Mouse (Mus musculus): ENCODE measurements at regions not wholly inside any gene's neighbourhood (a gene's known extent, or its start where the extent isn't known, plus 50 kb on each side); places are given as distances from the start of the nearest gene placed in this dataset.

DNA sequence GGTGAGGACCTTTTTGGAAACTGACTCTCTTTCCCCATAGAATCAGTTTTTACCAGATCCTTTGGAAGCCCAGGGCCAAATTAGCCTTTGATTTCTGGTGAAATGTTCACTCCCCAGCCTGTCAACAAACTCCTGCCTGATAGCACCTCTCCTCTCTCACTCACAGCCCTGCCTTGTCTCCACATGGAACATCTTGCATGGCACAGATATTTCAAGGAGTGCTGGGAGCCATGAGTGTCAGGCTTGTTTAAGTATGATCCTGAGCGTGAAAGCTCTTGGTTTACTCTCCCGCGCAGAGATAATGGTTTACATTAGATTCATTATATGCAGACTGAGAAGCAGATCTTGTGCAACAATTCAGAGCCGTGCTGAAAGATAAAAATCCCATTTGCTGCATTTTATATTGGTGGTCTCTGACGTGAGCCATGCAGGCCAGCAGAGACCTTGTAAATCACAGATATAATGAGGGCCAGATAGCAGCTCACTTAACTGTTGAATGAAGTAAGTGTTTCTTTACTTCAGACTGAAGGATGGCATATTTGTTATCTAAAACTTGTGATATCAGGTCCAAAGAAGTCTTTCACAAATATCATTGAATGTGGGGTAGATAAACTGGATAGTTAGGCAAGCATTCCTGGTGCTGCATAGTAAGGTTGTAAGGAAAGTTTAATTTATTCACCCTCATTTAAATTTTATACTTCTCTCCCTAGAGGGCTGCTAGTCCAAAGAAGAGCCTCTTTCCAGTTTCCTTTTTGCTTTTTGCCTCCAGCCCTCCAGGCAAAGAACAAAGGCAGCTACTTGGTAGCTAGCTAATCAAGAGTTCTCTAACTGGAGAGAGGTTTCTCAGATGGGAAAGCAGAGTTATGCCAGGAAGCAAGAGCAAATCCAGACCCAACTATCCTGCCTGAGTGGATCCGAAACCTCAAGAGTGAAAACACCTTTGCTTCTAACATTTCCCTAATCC, 81.8 kb downstream of the Tbx18 start:
- in situ Hi-C loops (cut with MboI, MseI): no loop called here

DNA sequence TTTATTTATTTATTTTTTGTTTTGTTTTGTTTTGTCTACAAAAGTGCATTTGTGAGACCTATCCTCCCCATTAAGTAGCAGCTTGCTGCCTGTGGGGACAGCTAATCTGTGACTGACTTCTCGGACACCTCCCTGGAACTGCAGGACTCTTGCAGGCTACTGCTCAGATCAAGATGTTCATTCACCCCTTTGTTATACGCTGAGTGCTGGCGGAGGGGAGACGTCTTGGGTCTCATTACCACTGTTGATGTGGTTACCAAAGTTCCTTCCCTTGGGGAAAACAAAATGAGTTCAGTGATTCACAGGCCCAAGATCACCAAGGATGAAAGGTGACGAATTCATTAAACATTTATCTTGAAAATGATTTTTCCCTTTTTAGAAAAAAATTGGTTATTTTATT, 82.7 kb downstream of the Tbx18 start:
- in situ Hi-C loops (cut with MboI, MseI): no loop called here

DNA sequence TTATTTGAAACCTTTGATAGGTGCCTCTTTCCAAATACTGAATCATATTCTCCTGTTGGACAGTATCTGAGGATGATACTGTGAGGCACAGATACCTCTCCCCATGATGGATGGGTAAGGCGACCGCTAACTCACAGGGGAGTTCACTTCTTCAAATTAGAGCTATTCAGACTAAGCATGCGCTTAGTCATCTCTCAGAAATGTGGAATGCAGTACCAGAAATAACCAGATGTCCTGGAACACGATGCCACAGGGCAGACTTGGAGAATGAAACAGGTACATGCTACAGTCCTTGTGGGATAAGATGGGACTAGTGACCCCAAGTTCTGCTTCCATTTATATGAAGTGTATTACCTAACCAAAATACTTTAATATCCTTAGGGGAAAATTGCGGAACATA, 86.0 kb downstream of the Tbx18 start:
- in situ Hi-C loops (cut with MboI, MseI): no loop called here

DNA sequence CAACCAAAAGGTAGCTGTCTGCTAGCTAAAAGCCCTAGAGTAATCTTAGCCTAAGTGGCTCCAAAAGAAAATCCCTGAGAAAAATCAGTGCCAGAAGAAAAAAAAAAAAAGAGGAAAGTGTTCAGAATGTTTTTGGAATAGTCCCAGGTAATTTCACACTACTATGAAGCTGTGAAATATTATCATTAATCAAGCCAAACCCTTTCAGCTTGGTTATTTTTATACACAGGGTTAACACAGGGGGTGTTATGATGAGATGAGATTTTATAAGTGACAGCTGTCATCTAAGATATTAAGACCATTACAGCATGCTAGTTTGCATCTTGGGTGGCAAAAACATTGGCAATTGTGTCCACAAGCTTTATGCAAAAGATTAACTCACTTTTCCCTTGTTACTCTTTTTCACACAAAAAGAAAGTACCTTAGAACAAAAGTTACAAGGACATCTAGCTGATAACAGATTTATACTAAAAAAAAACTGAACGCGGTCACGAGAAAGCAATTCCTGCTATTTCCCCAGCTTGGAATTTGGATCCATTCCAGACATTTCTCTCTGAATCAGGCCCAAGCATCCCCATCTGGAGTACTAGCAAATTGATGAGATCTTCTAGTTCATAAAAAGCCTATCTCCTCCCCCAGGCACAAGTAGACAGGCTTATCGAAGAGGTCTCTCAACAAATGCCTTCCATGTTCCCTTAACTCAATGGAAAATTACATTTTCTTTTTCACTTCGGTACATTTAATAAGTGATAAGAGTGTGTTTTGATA, 97.0 kb downstream of the Tbx18 start:
- in situ Hi-C loops (cut with MboI, MseI): no loop called here

DNA sequence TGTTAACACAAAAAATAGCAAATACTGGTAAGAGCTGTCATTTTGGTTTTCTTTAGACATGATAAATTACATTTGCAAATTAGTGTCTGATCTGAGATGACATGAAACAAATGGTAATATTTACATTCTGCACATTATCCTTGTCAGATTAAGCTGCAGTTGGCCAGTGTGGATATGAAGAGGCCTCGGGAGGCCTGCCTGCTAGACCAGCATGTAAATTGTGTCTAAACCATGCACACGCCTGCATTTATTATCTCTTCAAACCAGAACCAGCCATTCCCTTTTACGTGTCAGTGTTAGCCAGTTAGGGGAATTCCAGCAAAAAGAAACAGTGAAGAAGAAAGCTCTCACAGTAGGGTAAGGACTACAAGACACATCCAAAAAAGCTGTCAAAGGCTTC, 104.6 kb downstream of the Tbx18 start:
- in situ Hi-C loops (cut with MboI, MseI): loop anchor here (5.0 kb wide), 1 partner anchor 509 kb away; no protein-coding TSS in a partner anchor

DNA sequence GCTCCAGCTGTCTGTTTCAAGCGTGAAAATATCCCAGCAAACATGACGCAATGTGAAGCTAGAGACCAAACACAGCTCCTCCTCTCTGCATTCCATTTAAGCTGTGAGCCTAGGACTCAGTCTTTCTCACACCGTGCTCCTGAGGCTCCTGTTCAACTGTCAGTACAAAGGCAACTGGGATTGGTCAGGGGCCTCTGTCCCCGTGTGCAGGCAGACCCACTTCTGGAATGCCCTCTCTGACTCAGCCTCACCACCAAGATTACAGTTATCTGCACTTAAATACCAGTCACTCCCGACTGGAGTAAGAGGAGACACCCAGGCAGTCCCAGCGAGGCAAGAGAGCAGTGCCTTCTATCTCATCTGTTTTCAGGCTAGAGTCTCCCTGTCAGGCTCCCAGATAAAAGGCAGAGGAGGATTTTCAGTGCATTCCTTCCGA, 112.8 kb downstream of the Tbx18 start:
- in situ Hi-C loops (cut with MboI, MseI): no loop called here

DNA sequence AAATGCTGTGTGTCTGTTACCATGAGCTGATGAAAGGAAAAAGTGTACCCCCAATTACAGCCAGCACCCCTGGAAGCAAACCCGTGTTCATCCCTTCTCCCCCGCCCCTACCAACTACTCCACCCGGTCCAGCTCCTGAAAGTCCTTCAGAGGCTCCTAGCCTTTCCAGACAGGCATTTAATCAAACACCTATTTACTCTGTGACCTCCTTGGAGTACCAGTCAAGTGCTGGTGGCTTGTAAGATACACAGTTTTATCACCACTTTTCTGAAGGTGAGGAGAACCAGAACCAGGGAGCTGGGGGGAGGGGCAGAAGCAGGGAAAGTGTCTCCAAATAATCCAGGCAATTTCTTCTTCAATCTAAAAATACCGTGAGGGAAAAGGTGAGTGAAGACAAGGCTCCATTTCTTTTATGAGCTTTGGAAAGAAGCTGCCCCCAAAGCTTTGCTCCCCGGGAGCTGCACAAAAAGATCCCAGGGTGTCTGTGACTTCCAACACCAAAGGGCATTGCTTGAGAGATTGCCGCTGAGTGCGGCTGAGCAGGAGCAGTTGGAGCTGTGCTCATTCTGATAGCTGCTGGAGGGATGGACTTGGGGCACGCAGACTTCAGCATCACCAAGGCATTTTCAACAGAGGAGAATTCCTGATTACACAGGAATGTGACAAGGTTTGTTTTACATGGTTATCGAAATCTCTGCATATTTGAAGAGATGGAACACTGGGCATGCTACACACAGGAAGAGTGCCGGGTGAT, 123.0 kb downstream of the Tbx18 start:
- in situ Hi-C loops (cut with MboI, MseI): no loop called here

DNA sequence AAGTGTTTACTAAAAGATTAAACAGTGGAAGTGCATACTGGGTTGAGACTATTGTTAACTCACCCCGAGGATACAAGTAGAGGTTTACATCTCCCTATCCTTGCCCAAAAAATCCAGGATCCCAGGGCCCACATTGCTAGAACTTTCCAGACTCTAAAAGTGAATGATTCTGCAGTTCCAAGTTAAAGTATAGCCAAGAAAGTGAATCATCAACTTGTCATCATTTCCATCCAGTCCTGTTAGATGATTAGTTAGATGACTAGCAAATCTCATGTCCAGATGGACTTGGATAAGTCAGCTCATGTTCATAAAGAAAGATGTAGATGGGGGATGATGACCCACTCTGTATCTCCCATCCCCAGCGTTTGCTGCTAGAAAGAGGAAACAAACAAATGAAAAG, 155.5 kb downstream of the Tbx18 start:
- in situ Hi-C loops (cut with MboI, MseI): no loop called here

DNA sequence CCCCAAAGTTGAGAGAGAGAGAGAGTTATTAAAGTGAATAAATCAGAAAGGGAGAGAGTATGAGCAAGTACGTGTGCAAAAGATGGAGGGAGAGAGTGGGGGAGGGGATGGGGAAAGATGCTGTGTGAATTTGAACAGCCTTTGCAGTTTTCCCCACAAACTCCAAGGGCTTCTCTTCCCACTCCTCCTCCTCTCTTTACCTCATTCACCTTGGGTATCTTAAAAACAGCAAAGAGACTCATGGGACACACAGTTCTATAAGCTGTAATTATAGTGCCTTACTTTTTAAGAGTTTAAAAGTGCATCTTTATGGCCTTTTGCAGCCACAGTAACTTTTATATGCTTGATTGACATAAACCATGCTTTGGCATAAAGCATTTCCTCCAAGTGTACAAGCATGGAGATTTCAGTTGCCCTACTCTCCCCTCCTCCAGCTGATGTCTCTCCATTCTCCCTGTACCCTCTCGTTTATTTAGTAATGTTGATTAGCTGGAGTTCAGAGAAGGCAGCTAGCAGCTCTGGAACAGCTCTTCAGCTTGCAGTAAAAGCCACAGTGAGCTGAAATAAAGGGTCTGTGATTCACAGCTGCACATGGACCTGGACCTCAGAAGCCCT, 156.7 kb downstream of the Tbx18 start:
- in situ Hi-C loops (cut with MboI, MseI): no loop called here

DNA sequence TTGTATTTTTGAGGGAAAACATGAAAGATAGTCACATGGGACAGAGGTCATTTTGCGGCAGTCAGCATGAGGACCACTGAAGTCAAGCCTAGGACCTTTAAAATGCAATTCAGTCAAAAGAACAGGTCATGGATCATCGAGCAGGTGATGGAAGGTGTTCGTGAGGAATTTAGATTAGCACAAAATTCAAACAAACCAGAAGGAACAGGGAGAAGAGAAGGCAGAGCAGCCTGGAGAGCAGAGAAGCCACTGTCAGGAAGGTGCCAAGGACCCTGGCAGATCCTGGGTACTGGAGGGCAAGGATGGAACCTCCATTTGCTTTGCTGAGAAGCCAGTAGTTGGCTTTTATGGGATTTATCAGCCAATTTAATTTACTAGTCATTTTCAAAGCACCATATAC, 167.8 kb downstream of the Tbx18 start:
- in situ Hi-C loops (cut with MboI, MseI): no loop called here

DNA sequence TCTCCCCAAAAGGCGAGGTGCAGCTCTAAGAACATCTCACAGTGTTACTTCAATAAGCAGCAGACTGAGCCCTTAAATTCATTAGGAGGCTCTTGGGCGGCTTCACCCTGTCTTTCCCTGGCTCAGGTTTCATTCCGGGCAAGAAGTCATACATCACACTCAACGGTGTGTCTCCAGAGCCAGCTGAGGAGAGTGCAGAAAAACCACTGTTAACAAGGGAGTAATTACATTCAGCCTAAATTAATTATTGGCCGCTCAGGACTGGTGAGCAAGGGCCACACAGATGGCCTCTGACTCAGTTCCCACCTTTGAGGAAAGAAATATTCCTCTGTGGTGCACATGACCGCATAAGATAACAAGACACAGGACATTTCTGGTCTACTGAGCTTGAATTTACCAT, 168.3 kb downstream of the Tbx18 start:
- in situ Hi-C loops (cut with MboI, MseI): no loop called here

DNA sequence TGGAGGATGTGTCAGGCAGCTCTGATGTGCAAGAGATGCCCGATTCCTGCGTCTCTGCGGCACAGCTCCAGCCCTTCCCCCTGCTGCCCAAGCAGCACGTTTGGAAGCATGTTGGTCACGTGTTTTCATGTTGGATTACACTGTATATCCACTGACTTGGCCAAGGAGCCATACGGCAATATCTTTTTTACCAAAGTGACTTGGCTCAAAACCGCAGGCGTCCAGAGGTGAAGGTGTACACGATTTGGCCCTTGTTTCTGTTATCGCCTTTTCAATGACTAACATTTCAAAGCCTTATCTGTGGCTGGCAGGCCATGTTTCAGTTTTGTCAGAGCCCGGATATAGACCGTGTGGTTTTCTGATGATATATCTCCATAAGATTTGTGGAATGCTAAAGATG, 173.2 kb downstream of the Tbx18 start:
- in situ Hi-C loops (cut with MboI, MseI): no loop called here

DNA sequence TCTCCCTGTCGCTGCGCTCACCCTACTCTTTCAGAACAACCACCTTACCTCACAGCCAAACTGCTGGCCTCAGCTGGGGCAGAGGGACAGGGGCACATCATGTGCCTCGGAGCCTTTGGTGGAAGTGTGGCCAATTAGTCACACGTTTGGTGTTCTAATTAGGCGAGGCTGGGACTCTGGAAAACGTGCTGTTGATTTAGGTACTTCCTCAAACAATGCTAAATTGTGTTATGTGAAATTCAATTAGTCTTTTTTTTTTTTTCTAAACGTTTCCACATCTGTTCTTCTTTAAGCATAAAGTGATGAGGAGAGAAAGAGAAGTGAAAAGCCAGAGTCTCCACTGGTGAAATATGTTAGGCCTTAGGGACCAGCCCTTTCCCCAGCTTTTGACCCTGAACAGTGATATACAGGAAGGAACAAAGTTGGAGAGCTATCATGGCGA, 174.1 kb downstream of the Tbx18 start:
- in situ Hi-C loops (cut with MboI, MseI): no loop called here

DNA sequence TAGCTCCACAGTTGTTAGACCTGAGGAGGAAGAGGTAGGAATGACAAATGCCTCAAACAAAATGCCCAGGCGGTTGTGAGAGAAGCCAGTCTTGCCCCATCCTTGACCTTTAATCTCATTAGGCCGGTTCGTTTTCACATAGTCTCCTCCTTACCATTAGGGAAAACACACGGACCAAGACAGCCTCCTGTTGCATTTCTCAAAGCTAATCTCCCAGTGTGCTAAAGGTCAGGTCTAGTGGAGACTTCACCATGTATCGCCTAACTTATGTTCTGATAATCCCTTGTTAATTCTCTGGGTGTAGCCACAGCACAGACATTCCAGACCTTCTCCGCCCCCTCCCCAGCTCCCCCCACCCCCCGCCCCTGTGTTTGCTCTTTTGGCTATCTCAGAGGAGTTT, 174.5 kb downstream of the Tbx18 start:
- in situ Hi-C loops (cut with MboI, MseI): no loop called here

DNA sequence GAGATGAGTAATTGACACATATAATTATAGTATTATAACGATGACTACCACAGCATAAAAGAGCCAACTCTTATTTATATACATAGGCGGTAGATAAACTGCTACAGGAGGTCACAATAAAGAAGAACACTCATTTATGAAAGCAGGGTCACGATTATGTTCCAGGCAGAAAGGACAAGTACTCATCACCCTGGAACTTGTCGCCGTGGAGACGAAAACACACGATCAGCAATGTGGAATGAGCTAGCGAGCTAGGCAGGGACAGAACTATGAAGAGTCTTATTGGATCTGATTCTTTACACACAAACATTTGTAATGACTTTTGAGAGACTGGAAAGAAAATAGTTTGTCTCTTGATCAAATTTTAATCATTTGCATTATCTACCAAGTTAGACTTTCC, 197.9 kb downstream of the Tbx18 start:
- in situ Hi-C loops (cut with MboI, MseI): no loop called here

DNA sequence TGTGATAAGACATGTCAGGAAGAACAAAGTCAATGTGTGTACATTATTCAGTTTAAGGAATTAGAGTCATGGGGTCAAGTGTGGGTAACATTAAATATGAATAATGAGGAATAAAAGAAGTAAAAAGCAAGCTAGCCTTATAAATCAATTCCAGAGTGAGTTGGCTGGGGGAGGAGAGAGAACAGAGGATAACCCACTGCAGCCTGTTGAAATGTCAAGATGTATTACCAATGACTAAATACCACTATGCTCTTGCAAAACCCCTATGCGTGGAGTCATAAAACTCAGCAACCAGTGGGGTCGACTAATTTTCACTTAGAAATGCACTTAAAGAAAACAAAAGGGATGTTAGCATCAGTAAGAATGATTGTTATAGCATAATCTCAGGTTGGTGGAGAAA, 201.2 kb downstream of the Tbx18 start:
- in situ Hi-C loops (cut with MboI, MseI): no loop called here

DNA sequence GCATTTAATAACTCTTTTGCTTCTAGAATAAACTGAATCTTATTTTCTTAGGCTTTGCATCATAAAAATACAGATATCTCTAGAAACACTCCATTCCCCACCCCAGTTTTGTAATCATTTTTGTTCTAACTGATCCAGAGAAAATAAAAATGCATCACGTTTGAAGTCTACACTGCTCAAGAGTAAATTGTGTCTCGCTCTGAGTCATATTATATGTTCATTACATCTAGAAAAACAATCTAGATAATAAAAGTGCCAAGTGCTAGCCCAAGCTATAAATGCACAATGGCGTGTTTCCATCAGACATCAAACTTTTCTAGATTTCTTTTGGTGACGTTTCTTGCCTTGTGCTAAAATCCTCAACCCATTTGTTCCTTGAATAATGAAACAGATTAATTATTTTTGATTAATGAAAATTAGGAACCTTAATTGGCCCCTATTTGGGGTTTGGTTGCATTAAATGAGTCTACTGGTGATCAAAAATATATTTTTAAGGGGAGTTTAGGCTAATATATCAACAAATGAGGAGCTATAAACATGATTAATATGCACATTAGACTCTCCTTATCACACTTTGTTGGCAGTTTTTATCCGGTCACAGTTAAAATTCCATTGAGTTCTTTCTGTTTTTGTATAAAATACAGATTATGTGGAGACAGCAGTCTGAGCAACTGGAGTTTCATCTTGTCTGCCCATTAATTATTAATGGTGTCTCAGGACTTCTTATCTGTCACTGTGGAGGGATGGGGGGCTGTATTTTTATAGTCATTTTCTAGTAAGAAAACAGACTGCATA, 206.0 kb downstream of the Tbx18 start:
- in situ Hi-C loops (cut with MboI, MseI): no loop called here

DNA sequence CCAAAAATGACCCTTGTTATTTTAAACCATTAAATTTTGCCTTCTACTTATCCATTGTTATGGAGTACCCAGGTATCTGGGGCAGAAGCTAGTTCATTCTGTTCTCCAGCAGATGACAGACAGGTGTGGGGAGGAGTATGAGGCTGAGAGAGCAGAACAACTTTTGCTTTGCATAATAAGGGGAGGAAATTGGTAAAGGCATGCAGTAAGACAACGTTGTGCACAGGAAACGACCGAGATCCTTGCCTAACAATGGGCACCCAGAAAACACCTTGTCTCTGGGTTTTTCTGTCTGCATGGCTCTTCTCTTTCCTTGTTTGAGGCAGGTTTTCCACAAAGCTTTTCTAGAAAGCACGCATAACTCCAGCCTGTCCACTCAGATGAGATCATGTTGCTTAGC, 220.4 kb downstream of the Tbx18 start:
- in situ Hi-C loops (cut with MboI, MseI): no loop called here

DNA sequence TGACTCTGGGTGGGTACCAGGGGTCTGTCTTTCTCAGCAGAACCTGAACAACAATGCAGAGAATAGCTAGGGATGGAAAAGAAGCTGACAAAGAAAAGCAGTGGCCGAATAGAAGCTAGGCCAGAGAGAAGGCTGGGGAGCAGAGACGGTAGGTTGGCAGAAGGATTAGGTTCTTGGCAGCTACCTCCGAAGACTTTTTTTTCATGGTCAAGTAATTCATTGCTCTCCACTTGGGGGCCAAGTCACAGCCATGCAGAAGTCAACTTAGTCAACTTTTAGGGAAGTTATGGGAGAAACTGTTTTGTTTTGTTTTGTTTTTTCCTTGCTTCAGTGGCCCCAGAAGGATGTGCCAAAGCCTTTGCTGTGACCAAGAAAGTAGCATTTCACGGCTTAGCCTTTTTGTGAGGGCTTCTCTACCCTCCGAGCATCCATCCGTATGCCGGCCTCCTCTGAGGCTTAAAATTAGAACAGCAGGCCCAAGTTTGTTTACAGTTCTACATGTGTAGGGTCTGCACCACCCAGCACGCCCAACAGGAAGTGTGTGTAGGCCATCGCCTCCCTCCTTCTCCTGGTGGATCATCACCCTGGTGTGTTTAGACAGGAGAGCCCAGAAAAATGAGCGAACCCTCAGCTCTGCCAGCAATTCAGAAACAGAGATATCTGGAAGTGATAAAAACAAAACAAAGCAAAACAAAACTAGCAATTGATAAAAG, 226.2 kb downstream of the Tbx18 start:
- in situ Hi-C loops (cut with MboI, MseI): no loop called here

DNA sequence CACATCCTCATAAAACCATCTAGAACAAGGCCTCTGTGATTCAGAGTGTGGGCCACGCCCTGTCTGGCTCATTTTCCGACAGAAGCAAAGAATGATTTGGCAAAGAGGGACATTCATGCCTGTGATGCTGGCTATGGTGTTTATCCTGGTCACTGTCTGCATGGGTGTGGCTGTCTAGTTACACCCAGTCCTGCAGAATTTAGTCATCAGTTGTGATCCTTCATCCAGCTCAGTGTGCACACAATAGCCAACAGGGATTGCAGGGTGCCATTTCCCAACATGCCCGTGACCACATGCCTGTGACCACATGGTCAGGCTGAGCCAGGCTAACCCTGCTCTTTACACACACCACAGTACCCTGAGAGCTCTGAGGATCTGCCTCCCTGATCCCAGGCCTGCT, 208.8 kb upstream of the Cep162 start:
- in situ Hi-C loops (cut with MboI, MseI): loop anchor here (25.0 kb wide), 2 partner anchors 748 to 1827 kb away; no protein-coding TSS in a partner anchor

All from regulatory T cell (primary cell).